Mouse (Mus musculus): ENCODE measurements around the gene Tifa.

Tifa gene

DNA sequence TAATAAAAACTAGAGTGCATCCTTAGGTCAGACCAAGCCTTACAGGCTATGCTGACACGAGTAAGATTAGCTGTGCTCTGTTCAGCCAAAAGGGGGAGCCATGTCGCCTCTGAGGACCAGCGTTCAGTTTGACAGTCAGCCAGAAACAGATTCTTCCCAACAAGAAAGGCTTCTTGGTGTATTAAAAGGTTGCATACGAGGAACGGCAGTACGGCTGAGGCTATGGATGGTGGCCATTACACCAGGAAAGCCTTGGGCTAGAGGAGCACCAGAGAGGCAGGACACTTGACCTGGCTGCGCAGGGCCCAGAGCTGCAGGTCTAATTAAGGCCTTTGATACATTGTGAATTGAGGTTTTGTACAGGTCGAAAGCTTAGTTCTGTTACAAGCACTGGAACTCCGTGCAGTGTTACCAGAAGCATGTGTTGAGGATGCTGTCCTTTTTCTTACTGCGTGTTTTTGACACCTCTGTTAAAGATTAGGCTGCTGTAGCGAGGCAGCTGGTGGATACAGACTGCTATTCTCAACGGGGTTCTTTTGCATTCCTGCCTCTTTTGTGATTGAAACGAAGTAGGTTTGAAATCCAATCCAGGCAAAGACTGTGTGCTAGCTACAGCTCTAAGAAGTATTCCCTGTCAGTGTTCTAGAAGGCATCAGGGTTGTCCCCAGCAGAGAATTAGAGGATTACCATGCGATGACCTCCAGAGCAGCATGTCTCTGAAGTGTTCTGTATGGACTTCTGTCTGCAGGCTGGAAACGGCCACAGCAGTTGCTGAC, 64.0 kb downstream of the Tifa start:
- in situ Hi-C loops (cut with MboI, MseI), result loop anchor here (5.0 kb wide), 1 partner anchor 94 kb away; no protein-coding TSS in a partner anchor

GRCm38 (mm10) chr3:127861340-127861739, 71.7 kb downstream of the Tifa start:
- in situ Hi-C loops (cut with MboI, MseI), result no loop called here

DNA sequence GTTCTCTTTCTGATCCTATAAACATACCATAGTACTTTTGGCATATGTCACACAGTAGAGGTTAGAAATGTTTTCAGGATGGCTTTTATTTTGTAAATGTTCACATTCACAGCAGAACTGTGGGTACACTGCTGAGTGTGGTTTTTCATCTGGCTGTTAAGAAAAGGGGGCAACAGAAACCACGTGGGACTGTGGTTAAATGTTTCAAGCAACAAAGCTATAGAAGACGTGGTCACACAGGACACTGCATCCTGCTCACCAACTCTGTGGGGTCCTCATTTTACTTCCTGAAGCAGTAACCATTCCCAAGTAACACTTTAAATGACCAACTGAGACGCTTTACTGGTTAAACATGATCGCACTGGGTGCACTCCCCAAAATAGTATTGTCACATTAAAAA, 72.9 kb downstream of the Tifa start:
- in situ Hi-C loops (cut with MboI, MseI), result no loop called here

DNA sequence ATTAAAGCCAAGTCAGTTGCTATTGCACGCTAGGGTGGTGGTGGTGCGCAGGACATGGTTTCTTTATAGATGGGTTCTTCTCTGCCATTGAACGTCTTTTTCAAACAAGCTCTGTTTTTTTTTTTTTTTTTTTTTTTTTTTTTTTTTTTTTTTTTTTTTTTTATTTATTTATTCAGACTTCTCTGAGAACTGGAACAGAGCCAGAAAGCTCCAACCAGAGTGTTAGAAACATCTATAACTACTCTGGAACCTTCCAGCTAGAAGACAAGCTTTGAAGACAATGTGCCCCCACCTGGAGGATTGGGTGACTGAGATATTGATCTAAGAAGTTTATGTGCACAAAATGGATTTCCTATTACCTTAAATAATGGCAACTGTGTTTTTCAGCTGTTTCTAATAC, 74.0 kb downstream of the Tifa start:
- in situ Hi-C loops (cut with MboI, MseI), result no loop called here

DNA sequence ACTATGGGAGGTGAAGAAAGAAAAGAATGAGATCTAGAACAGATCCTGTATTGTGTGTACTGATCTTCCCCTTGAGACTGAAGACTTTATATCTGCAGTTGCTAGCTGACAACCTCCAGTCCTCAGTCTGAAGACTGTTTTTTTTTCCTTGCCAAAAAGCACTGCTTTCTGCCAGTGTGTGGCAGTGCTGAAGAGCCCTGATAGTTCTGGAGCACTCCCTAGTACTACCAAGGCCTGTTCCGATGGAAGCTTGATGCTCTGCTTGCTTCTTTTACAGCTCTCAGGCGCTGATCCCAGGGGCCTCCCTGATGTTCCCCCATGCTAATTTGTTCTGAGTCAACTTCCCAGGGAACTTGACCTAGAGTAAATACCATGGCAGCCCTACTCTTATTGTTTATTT, 74.6 kb downstream of the Tifa start:
- in situ Hi-C loops (cut with MboI, MseI), result no loop called here

DNA sequence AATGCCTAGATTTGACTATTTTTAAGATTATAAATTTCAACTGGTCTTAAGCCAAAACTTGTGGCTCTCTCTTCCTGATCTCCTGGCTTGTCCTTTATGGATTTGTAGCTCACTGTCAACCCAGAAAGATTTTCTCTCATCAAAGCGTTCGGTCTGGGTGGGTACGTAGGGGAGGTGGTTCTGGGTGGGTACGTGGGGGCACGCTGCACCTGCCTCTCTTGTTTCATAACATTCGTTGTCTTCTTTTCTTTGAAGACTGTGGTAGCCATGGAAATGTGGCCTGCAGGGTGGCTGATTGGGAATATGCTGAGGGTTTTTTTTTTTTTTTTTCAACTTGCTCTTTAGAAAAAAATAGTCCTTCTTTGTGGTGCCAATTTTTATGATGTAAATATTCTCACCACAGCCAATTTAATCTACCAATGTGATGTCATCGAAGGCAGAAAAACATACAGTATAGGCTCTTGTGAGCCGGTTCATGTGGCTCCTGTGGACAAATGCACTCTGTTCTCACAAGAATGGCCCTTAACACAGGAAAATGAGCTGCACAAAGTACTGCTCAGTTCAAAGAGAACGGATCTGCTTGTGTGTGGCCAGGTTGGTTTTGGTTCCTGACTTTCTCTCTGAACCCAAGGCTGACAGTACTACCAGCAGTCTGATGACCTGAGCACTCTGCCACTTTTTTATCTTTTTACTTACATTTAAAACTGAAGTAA, 78.6 kb downstream of the Tifa start:
- in situ Hi-C loops (cut with MboI, MseI), result no loop called here

- in situ Hi-C loops (cut with MboI, MseI), result no loop called here
Measured at GRCm38 (mm10) chr3:127868880-127869279, 79.3 kb downstream of the Tifa start.

GRCm38 (mm10) chr3:127871575-127871974, 82.0 kb downstream of the Tifa start:
- in situ Hi-C loops (cut with MboI, MseI), result no loop called here

GRCm38 (mm10) chr3:127874254-127874883, 84.8 kb downstream of the Tifa start:
- in situ Hi-C loops (cut with MboI, MseI), result no loop called here

GRCm38 (mm10) chr3:127875059-127875458, 85.5 kb downstream of the Tifa start:
- in situ Hi-C loops (cut with MboI, MseI), result loop anchor here in 1 of 2 experiments (25.0 kb wide), 1 partner anchor 1213 kb away; no protein-coding TSS in a partner anchor

- in situ Hi-C loops (cut with MboI, MseI), result loop anchor here in 1 of 2 experiments (25.0 kb wide), 1 partner anchor 1213 kb away; no protein-coding TSS in a partner anchor
Measured at GRCm38 (mm10) chr3:127875509-127875908, 85.9 kb downstream of the Tifa start.

- in situ Hi-C loops (cut with MboI, MseI), result loop anchor here in 1 of 2 experiments (25.0 kb wide), 1 partner anchor 1218 kb away; no protein-coding TSS in a partner anchor
Measured at GRCm38 (mm10) chr3:127879968-127880367, 90.4 kb downstream of the Tifa start.

DNA sequence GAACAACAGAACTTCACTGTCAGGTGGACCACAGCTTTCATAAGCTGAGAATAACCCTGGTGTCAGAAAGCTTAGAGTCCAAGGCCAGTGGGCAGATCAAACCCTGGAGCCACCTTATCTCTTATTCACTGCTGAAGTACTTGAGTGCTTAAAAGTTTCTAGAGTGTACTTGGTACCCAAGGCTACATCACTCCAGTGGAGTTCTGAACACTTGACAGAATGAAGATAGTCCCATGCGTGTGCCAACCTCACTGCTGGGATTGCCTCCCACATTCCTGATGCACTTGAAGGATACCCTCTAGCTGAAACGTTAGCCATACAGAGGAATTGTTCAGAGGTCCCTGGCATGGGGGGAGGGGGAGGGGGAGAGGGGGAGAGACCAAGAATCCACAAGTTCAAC, 92.1 kb downstream of the Tifa start:
- in situ Hi-C loops (cut with MboI, MseI), result loop anchor here in 1 of 2 experiments (25.0 kb wide), 1 partner anchor 1219 kb away; no protein-coding TSS in a partner anchor

All from T-helper 17 cell (primary cell).